Mouse (Mus musculus) small intestine, adult 2 months (tissue): ENCODE data around the gene Pdcd6ip. TPM values are rescaled to one million over a fixed set of nuclear protein-coding genes. Genes with fewer than 3 reads are reported as not detected.

Source experiments
- H3K27ac ChIP-seq: fragments of 200-500 bp; 2 replicates; pipeline ENCODE4 v1.5.1; 2012; ENCODE audit warnings: low read depth, low read length, control low read depth, inconsistent platforms; ENCODE audit not compliant: insufficient read depth
- H3K27me3 ChIP-seq: fragments of 200-500 bp; 2 replicates; pipeline ENCODE4 v1.6.1; 2012; ENCODE audit warnings: mild to moderate bottlenecking, moderate library complexity, low read length, inconsistent platforms; ENCODE audit not compliant: control insufficient read depth, insufficient read depth
- H3K36me3 ChIP-seq: fragments of 200-500 bp; 2 replicates; pipeline ENCODE4 v1.6.1; 2012; ENCODE audit warnings: mild to moderate bottlenecking, low read length, control low read depth, inconsistent platforms; ENCODE audit not compliant: control insufficient read depth, insufficient read depth
- H3K4me1 ChIP-seq: fragments of 200-500 bp; 2 replicates; pipeline ENCODE4 v1.6.1; 2012; ENCODE audit warnings: low read length, inconsistent platforms, mixed read lengths; ENCODE audit not compliant: control insufficient read depth, insufficient read depth, insufficient read length
- H3K4me3 ChIP-seq: fragments of 200-500 bp; 2 replicates; pipeline ENCODE4 v1.5.1; 2012; ENCODE audit warnings: low read depth, mild to moderate bottlenecking, control low read depth, inconsistent platforms, low read length, moderate library complexity
- CTCF ChIP-seq: fragments of 200-500 bp; IDR thresholded peaks from 2 replicates; pipeline ENCODE4 v1.5.1; 2012; ENCODE audit warnings: low read depth, mild to moderate bottlenecking, control low read depth, inconsistent platforms, low read length, moderate library complexity, mixed read lengths; ENCODE audit not compliant: insufficient replicate concordance, insufficient read length; ENCODE audit errors: extremely low read depth
- POLR2A ChIP-seq: fragments of 200-500 bp; IDR thresholded peaks from 2 replicates; pipeline ENCODE4 v1.6.1; 2012; ENCODE audit warnings: low read depth, mild to moderate bottlenecking, control low read depth, inconsistent platforms, low read length, moderate library complexity
- WGBS: fragments of 180-500 bp; shearing (Covaris S2); methylation state at CpG from one replicate; pipeline ENCODE4 v1.1.7; 2018; 5-methylcytosine and 5-hydroxymethylcytosine counted together
- polyA plus RNA-seq: library from polyadenylated mRNA; depleted of rRNA; stranded (reverse); fragments of >200 nt; gene quantifications from 2 replicates; pipeline ENCODE4 v1.2.3, GENCODE M21; 2012; rRNA removed

Pdcd6ip gene
- polyA plus RNA-seq: 57.3 and 202 TPM in 2 replicates

- no peaks in the 10 kb centered on the region for H3K27me3 ChIP-seq
- peaks cover 11% of the 10 kb centered on the region; the same call in 1 of the 2 replicates for H3K4me1 ChIP-seq
- peak within 1 kb of the TSS; percentile 85 for H3K4me3 ChIP-seq
- TF ChIP-seq CTCF (no peak), POLR2A (peak; percentile 85)
- H3K36me3 ChIP-seq: no peaks in the 10 kb centered on the region
- WGBS: under 1% methylated on average over 76 of the region's 77 CpGs
- peak within 1 kb of the TSS; percentile 91 for H3K27ac ChIP-seq
Measured at GRCm38 (mm10) chr9:113707481-113708360, at the start of gene Pdcd6ip. Pdcd6ip (minus strand) TSS chr9:113708259.

- Histone ChIP-seq H3K36me3 (peaks cover 3% of the 10 kb centered on the region; the same call in 1 of the 2 replicates), H3K27me3 (no peaks in the 10 kb centered on the region), H3K27ac (no peak overlapping the region), H3K4me3 (no peak overlapping the region), H3K4me1 (peaks cover 3% of the 10 kb centered on the region; the same call in 1 of the 2 replicates)
- WGBS: 87% methylated on average over 15 of the region's 15 CpGs
- TF ChIP-seq POLR2A (no peak), CTCF (no peak)
Measured at GRCm38 (mm10) chr9:113755888-113756719, 48.0 kb upstream of the Pdcd6ip start.

- no peaks in the 10 kb centered on the region for H3K36me3 ChIP-seq
- TF ChIP-seq CTCF (no peak), POLR2A (no peak)
- peaks cover 3% of the 10 kb centered on the region; the same call in 1 of the 2 replicates for H3K4me1 ChIP-seq
- no peak overlapping the region; the same call in 1 of the 2 replicates for H3K27ac ChIP-seq
- no peaks in the 10 kb centered on the region for H3K27me3 ChIP-seq
- WGBS: 13% methylated on average over 7 of the region's 7 CpGs
- H3K4me3 ChIP-seq: no peak overlapping the region
Measured at GRCm38 (mm10) chr9:113749356-113749755, 41.3 kb upstream of the Pdcd6ip start.

GRCm38 (mm10) chr9:113743291-113743690, 35.2 kb upstream of the Pdcd6ip start:
- peaks cover 4% of the 10 kb centered on the region; the same call in 1 of the 2 replicates for H3K4me1 ChIP-seq
- no peak overlapping the region for H3K4me3 ChIP-seq
- H3K27me3 ChIP-seq: no peaks in the 10 kb centered on the region
- H3K36me3 ChIP-seq: no peaks in the 10 kb centered on the region
- H3K27ac ChIP-seq: no peak overlapping the region; the same call in 1 of the 2 replicates
- TF ChIP-seq POLR2A (no peak), CTCF (no peak)
- 50% methylated on average over 3 of the region's 3 CpGs for WGBS

- Histone ChIP-seq H3K27ac (no peak overlapping the region), H3K4me3 (peak overlapping the region; percentile 87), H3K36me3 (no peaks in the 10 kb centered on the region), H3K4me1 (peaks cover 4% of the 10 kb centered on the region; the same call in 1 of the 2 replicates), H3K27me3 (no peaks in the 10 kb centered on the region)
- 2% methylated on average over 17 of the region's 17 CpGs for WGBS
- no peak for TF ChIP-seq POLR2A
Measured at GRCm38 (mm10) chr9:113742361-113742794, 34.3 kb upstream of the Pdcd6ip start.

GRCm38 (mm10) chr9:113741637-113742137, 33.6 kb upstream of the Pdcd6ip start:
- no peaks in the 10 kb centered on the region for H3K27me3 ChIP-seq
- peak overlapping the region; percentile 72 for H3K27ac ChIP-seq
- peak overlapping the region; percentile 87 for H3K4me3 ChIP-seq
- WGBS: under 1% methylated on average over 63 of the region's 64 CpGs
- no peaks in the 10 kb centered on the region for H3K36me3 ChIP-seq
- TF ChIP-seq POLR2A (no peak), CTCF (no peak)
- peaks cover 4% of the 10 kb centered on the region; the same call in 1 of the 2 replicates for H3K4me1 ChIP-seq
